Mouse (Mus musculus) bone marrow, adult 2 months (tissue): ENCODE data around the gene Sptan1.

Source experiments
- CTCF ChIP-seq: fragments of 200-500 bp; IDR thresholded peaks from 2 replicates; pipeline ENCODE4 v1.5.1; 2011; ENCODE audit warnings: low read length, control low read depth; ENCODE audit not compliant: control insufficient read depth, insufficient read depth
- POLR2A ChIP-seq: fragments of 200-500 bp; IDR thresholded peaks from 2 replicates; pipeline ENCODE4 v1.6.1; 2011; ENCODE audit warnings: low read depth, mild to moderate bottlenecking, control low read depth, low read length, borderline replicate concordance; ENCODE audit not compliant: control insufficient read depth

DNA sequence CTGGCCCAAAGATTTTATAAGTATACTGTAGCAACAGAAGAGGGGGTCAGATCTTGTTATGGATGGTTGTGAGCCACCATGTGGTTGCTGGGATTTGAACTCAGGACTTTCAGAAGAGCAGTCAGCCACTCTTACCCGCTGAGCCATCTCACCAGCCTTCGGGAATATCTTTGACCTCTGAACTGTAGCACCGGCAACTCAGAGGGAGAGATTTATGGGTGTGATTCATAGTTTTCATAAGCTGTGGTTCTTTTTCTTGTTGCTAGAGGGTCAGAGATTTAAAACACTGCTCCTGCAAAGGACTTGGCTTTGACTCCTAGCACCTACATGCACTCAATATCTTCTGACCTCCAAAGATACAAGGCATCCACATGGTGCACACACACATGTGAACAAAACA lies 110.3 kb downstream of the Sptan1 start:
- TF ChIP-seq CTCF (no peak), POLR2A (no peak)
